Mouse (Mus musculus) kidney, adult 11 months (tissue): Measurements from ENCODE around the gene Mical1.

Experiments used
- DNase-seq: peaks from one replicate; pipeline ENCODE4 v3.0.0; 2022

Mical1 gene

DNA sequence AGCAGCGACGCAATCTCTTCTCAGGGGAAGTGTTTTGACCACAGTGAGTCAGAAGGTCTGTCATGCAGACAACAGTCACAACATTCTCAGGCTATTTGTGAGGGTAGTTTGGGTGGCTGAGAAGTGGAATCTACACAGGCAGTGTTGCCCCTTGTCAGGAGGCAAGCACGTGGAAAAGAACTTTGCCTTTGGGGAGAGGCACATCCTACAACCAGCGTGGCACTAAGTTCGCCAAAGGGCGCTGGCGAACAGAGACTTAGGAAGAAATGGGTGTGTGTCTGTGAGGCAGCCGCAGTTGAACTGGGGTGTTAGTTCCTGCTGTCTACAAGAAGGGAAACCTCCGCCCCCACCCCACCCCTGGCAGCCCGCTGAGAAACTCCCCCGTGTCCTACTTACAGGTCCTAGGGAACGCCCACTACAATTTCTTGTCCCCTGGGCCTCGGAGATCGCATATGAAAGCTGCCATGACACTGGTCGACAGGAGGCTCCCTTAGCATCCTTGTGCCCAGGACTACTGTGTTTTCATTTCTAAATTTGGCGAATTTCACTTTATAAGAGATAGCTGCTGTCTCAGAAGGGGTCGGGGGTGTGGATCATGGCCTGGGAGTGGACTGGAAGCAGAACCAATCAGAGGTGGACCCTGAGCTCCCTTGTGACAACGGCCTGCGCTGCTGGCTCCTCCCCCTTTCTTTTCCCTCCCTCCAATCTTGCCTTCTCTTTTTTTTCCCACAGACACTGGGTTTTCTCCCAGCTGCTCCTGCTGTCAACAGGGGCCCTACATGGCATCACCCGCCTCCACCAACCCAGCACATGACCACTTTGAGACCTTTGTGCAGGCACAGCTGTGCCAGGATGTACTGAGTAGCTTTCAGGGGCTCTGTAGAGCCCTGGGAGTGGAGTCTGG lies 1.4 kb downstream of the Mical1 start:
- peak; percentile 60 for DNase-seq

DNA sequence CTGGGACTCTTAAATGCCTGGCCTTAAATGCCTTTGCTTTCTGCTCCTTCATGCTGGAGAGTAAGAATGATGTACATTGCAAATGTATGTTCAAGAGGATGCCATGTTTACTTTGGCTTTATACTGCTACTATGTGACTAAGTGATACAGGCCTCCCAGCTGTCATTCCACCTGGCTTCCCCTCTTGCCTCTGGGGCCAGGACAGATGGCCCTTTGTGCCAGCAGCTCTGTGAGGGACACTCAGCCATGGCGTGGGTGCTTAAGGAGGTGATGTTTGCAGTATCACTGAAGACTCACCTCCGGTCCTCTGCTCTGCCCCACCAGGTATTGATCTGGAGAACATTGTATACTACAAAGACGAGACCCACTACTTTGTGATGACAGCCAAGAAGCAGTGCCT lies 3.8 kb downstream of the Mical1 start:
- DNase-seq: no peak

DNA sequence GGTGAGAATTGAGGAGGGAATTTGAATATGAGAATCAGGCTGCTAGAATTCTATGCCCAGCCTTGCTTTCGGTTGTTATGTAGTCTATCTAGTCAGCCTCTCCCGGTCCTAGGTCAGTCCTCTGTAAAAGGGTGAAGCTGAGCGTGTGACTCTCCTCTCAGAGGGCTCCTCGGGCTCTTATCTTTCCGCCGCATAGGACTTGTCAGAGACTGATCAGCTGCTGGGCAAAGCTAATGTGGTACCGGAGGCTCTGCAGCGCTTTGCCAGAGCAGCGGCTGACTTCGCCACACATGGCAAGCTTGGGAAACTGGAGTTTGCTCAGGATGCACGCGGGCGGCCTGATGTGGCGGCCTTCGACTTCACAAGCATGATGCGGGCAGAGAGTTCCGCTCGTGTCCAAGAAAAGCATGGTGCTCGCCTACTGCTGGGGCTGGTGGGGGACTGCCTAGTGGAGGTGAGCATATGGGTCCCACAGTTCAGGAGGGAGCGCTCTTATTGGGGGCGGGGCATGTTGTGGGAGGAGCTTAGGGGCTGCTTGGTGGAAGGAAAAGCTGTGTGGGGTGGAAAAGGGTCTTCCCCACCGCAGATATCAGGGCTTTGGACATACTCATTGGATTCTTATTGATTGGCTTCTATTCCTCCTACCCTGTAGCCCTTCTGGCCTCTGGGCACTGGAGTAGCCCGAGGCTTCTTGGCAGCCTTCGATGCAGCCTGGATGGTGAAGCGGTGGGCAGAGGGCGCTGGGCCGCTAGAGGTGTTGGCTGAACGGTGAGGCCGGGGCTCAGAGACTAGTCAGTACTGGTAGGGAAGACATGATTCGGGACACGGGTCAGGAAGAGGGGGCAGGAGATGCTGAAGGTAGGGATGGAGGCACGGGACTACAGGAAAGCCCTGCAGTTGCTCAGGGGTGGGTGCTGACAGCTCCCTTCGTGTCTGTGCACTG lies 5.1 kb downstream of the Mical1 start:
- DNase-seq: no peak

DNA sequence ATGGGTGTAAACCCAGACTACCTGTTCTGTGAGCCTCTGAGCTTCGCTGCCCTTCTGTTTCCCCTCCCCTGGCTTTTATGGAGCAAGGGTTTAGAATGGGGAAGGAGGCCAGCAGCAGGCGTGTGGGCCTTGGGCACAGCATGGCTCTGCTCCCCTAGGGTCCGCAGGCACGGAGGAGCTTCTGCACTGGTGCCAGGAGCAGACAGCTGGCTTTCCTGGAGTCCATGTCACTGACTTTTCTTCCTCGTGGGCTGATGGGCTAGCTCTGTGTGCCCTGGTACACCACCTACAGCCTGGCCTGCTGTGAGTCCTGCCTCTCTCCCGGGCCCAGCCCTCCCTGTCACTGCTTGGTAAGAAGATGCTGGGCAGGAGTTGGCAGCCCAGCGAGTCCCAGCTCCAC lies 6.3 kb downstream of the Mical1 start:
- no peak for DNase-seq

DNA sequence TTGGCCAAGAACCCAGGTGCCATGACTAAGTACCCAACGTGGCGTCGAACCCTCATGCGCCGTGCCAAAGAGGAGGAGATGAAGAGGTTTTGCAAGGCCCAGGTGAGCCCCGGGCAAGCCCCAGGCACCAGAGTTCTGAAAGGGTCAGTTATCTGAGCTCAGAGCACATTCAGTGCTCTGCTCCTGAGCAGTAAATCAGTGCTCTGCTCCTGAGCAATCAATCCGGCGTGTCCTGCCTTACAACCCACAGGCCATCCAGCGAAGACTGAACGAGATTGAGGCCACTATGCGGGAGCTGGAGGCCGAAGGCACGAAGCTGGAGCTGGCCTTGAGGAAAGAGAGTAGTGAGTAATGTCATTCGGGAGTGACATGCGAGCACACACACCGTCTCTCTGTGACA lies 9.7 kb downstream of the Mical1 start:
- no peak for DNase-seq

DNA sequence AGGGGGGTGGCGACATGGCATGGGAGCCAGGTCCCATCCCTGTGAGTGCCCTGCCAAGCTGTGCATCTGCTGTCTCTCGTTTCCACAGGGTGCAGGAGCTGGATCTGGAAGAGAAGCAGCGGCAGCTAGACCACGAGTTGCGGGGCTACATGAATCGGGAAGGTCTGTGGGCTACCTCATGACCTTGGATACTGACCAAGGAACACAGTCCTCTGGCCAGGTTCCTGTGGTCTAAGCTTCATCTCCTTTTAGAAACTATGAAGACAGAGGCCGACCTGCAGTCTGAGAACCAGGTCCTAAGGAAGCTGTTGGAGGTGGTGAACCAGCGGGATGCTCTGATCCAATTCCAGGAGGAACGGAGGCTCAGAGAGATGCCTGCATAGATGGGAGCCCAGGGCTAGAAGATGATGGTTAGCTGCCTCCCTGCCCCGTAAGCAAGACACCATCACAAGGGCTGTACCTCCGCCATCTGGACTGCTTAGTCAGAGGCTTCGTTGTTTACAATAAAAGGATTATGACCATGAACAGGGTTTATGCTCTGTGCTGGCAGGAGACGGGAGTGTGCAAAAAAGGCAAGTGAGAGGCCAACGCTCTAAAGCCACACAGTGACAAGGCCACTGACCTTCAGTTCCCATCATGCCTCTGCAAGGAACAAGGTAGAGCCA lies 10.5 kb downstream of the Mical1 start:
- DNase-seq: no peak

DNA sequence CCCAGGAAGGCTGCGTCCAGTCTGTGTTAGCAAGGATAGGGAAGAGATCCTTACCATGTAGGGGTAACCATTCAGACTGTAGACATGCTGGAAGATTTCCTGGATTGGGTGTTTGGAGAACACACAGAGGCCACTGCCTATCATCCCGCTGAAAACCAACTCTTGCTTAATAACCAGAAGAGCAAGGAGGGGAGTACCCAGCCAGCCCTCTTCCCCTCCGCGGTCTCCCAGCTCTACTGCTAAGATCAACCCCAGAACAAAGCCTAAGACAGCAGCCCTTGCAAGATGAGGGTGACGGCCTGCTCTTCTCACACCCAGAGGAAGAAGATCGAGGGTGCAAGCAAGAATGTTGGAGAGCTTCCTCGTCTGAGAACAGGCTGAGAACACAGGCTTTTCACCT lies 12.8 kb downstream of the Mical1 start:
- no peak for DNase-seq

DNA sequence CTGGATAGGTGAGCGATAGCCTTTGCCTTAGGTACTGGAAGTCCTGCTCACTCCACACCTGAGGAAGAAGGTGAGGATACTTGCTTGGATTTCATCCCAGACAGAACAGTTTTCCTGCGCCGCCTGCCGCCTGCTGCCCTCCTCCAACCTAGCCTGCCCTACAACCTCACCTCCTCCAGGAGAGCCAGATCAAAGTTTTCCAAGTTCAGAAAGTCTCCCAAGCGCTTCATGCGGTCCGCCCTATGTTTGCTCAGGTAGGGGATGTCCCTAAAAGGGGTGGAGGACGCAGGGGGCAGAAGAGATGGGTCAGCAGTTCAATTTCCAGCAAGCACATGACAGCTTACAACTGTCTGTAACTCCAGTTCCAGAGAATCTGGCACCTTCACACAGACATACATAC lies 13.2 kb downstream of the Mical1 start:
- peak; percentile 62 for DNase-seq

DNA sequence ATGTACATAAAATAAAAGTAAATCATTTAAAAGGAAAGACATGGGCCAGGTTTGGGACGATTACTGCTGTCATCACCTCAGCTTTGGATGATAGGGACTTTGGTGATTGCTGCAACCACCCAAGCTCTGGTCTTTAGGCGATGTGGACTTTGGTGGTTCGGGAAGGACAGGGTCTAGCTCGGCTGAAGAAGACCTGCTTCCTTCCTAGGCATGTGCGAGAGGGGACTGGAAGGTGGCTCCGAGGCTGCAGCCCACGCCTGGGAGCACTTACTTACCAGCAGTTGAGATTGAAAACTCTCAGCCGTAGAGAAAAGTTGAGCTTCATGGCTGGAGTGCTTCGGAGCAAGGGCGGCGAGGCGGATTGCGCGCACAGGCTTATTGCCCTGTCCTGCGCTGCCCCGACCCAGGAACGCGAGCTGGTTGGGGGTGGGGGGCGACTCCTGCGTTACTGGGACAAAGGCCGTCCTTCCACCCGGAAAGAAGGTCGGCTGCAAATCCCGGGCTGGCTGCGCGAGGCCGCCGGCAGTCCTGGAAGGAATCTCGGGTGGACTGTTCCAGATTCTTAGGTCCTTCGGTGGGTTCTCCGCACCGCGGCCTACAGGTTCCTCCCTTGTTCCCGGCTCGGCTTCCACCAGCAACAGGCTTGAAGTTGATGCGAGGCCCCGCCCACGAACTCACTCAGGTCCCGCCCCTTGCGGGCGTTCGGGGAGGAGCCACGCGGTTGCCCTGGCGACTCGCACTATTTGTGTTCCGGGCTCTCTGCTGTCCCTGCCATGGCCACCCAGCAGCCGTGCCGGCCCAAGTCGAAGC lies 13.8 kb downstream of the Mical1 start, which contains the start of the genes Smpd2 and Ppil6:
TSS of gene Smpd2 (minus strand) at position 662 of the 810 bp plus-strand sequence.
TSS of gene Ppil6 (plus strand) at position 732 of the 810 bp plus-strand sequence.
- DNase-seq: peak; percentile 96

DNA sequence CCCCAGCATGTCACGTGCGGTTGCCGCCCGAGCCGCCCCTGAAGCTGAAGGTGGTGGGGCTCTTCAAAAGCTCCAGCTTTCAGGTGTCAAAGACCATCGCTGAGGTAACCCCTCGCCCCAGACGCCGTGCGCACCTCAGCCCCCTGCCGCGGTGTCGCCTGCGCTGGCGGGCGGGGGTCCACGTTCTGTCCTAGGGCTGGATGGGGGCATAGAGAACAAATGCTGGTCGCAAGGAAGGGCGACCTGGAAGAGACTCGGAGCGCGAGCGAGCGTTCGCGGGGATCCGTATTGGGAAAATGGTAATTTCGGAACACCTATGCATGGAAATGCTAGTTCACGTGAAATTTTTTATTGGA lies 14.4 kb downstream of the Mical1 start:
- DNase-seq: no peak

DNA sequence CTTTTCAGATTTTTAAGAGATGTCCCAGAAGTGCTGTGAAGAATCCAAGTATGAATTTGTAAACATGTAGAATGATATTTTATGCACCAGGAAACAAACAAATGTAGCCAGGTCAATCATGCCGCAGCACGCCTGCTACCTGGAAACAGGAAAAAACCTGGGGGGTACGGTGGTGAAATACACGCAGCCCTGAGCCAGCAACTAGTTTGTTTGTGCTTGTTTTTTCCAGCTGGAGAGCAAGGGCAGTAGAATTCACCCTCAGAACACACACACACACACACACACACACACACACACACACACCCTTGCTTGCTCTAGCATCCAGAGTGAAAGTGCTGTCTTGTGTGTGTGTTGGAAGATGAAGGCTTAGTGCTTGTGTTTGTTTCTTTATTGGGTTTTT lies 15.0 kb downstream of the Mical1 start:
- peak; percentile 32 for DNase-seq

DNA sequence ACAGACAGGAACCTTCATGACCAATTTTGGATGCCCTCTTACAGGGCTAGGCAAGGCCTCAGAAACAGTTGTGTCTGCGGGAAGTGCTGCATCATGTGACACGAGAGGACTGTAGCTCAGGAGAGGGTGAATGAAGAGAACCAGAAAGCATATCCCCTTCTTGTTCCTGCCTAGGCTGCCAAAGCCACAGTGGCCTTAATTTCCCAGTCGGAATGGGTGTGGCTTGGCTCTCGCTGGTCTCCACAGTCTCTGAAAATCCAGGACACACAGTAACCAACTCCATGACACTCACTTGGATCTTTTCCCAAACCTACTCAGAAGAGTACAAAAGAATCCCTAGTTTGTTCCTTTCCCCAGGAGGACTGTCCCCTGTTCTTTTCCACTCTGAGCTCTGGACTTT lies 24.8 kb downstream of the Mical1 start:
- DNase-seq: peak; percentile 84

DNA sequence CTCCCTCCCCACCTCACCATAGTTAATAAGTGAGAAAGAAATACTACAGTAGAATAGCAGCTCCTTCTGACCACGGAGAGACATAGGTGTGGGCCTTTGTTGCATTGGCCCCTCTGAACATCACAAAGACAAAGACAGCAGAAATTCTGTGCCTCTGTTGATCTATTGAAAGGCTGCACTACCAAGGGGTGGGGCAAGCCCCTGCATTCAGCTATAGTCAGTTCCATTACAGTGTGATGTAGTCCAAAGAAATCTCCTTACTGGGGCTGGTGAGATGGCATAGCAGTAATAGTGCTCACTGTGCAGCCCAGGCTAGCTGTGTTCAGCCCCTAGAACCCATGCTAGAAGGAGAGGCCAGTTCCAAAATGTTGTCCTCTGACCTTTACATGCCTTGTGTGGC lies 28.9 kb downstream of the Mical1 start:
- no peak for DNase-seq

DNA sequence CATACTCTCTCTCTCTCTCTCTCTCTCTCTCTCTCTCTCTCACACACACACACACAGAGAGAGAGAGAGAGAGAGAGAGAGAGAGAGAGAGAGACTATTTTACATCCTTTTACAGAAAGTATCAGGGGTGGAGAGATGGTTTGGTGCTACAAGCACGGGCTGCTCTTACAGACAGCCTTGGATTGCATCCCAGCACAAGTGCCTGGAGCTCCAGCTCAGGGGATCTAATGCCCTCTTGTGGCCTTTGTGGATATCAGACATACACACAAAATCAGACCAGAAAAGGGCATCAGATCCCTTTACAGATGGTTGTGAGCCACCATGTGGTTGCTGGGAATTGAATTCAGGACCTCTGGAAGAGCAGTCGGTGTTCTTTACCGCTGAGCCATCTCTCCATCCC lies 29.3 kb downstream of the Mical1 start:
- DNase-seq: peak; percentile 58

DNA sequence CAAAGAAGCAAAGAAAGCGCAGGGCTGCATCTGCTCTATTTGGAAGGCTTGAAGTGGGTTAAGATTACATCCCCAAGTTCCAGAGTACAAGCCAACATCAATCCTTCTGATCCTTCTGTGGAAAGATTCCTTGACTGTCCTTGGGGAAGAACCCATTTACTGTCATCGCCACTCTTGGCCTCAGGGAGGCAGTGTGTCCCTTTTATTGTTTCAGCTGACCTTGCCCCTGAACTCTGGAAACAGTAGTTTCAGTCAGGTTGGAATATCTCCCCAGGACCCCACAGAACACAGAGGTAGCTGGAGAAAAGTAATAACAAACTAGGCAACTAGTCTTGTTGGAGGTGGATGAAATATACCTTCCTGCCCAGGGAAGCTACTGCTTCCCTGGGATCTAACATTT lies 33.0 kb downstream of the Mical1 start:
- no peak for DNase-seq

DNA sequence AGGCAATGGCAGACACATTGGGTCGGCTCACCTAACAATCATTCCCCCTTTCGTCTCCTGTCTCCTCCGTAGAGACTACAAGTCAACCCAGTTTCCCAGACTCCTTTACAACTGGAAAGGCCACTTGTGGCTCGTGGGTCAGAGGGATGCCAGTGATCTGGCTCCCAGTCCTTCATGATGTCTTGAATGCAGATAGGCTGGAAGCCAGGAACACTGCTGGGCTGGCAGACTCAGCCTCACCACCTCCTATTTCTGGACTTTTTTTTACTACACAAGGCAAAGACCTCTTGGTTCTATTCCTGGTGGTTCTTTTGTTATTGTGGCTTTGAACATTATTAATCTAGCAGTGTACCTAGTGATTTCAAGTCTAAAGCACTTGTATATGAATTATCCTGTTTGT lies 38.2 kb downstream of the Mical1 start:
- DNase-seq: no peak

DNA sequence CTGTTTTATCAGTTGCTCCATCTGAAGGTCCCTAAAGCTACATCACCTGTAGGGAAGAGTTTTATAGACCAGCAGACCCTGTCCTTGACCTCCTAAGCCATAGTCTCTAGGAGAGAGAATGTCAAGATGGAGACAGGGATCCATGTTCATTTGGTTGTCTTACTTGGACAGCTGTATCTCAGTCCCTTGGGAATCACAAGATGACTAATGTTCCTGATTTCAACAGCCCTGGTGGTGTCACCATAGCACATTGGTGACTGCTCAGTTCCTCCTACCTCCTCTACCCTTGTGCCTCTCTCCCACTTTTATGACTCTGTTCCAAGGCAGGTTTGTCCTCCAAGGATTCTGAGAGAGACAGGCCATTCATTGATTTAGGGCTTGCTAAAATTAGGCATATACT lies 38.8 kb downstream of the Mical1 start:
- DNase-seq: no peak

DNA sequence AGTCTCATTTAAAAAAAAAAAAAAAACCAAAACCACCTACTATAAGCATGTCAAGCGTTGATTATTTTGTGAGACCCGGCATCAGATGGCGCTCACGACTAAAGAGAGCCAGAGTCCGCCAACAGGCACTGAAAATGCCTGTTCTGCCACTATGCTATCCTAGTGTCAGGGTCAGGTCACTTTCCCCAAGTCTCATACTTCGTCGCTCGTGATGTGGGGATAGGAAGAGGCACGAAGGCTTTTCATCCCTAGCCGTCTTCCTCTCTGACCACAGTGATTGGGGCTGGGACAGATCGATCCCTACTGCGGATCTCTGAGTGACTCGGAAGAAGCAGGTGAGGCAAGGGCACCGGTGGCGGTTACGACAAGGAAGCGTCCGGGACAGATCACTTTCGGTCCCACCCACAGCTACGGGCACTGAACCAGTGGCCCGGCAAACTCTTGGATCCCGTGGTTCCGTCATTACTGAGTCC lies 42.4 kb downstream of the Mical1 start:
- peak; percentile 83 for DNase-seq

DNA sequence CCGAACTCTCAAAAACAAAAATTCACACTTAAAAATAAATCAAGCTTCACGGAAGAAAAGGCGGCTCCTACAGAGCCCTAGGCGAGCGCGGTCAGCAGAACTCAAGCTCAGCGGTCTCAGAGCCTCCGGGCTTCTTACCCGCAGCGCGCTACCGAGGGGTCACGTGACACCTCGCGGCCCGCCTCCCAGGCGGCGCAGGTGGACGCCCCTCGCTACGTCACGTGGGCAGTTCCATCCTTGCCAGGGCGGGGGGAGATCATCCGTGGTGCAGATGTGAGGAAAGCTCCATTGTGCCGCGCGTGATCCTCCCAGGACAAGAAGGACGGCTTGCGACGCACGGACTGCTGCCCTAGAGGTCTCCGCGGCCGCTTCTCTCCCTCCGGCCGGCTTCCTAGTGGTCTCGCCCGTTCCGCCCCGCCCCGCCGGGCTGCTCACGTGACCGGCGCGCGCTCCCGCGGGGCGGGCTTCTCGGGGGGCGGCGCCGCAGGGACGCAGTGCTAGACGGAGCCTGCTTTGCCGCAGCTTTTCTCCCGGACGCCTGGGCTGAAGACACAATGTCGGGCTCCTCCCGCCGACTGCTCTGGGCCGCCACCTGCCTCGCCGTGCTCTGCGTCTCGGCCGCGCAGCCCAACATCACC lies 43.0 kb downstream of the Mical1 start, which contains the start of gene Cd164:
TSS of gene Cd164 (plus strand) at position 434 of the 638 bp plus-strand sequence.
- DNase-seq: peak; percentile 93

DNA sequence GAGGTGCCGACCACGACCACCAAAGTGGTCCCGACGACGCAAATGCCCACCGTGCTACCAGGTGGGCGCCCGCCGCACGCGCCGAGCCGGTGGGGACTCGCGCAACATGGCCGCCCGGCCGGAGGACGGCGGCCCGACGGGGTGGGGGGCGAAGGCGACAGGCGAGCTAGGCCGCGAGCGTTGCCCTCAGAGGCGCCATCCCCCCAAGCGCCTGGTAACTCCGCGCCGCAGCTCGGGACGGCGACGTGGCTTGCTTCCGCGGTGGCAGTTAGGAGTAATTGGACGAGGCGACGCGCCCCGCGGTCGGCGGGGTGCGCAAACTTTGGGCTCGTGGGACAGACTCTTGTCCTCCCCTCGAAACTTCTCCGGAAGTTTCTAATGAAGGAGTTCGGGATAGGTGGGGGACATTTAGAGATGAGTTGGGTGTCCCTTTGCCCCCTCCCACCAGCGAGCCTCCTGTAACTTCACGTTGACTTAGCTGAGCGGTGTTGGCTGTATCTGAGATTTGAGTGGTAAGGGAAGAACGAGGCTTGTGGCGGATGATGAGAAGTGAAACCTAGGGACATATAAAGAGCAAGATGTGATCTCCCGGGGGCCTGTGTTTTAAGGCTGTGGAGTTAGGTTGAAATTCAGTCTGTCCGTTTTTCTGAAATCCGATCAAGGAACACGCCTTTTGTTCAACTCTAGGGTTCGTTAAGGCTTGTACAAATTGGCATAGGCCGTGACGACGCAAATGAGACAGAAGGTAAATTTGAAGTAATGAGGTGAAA lies 43.7 kb downstream of the Mical1 start:
- peak; percentile 47 for DNase-seq

DNA sequence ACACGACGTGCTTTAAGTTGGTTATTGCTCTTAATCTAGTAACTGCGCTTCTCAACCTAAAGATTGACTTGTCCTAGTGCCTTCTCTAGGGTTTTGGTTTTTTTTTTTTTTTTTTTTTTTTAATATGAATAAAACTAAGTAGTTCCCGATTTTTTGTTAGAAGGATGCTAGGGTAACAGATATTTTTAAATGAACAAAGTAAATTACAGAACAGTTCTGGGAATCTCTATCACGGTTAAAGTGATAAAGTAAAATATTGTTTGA lies 44.2 kb downstream of the Mical1 start:
- DNase-seq: no peak
